ENCODE assay signal across 9 mouse cellular contexts in genomic region chr11:35121611-35121959, GRCm38 (mm10). TPM values are rescaled to one million over a fixed set of nuclear protein-coding genes. Genes with fewer than 3 reads are reported as not detected.
A peak's percentile ranks its signal among the peaks of the same experiment; 100 is the strongest.
DNase-seq lines count a peak whose midpoint lies in the region; ATAC-seq and TF ChIP-seq lines count a peak whose summit lies in the region.
"Had no signal": no experiment of that assay in that cellular context is flagged by ENCODE, and none has a peak within 500 bp of the region (broad histone marks: within the 10 kb centered on the region; RNA-seq: fewer than 3 reads in every experiment).

No protein-coding gene starts in this region.

- no peak for TF ChIP-seq CTCF in lung, postnatal 0 days (IDR thresholded peaks at IDR 0.05)

- no peaks in the 10 kb centered on the region for H3K36me3 ChIP-seq in lung, postnatal 0 days (ENCODE audit: insufficient read depth, low read length)
- no peaks in the 10 kb centered on the region for H3K36me3 ChIP-seq in hindbrain, embryonic 10.5 days
- H3K36me3 ChIP-seq in liver, embryonic 16.5 days (ENCODE audit: control insufficient read depth, insufficient read depth), result no peaks in the 10 kb centered on the region

- H3K9me3 ChIP-seq in lung, postnatal 0 days (ENCODE audit: low read length), result no peaks in the 10 kb centered on the region
- no peaks in the 10 kb centered on the region for H3K9me3 ChIP-seq in hindbrain, embryonic 10.5 days
- H3K9me3 ChIP-seq in liver, embryonic 16.5 days (replicated peaks; ENCODE audit: control insufficient read depth, low read length), result no peaks in the 10 kb centered on the region

- H3K4me3 ChIP-seq in lung, postnatal 0 days (ENCODE audit: low read depth, low read length), result peak overlapping the region; percentile 53
- peak overlapping the region; percentile 83 for H3K4me3 ChIP-seq in hindbrain, embryonic 10.5 days
- H3K4me3 ChIP-seq in liver, embryonic 16.5 days (ENCODE audit: low read depth, low read length), result peak overlapping the region; percentile 19; the same call in 1 of the 2 replicates

- peak overlapping the region; percentile 69 for H3K4me2 ChIP-seq in lung, postnatal 0 days (replicated peaks; ENCODE audit: low read depth, low read length)
- peak overlapping the region; percentile 46; the same call in 1 of the 2 replicates for H3K4me2 ChIP-seq in liver, embryonic 16.5 days (ENCODE audit: low read depth, low read length)

- H3K9ac ChIP-seq in lung, postnatal 0 days (replicated peaks; ENCODE audit: low read depth), result no peak overlapping the region; the same call in 1 of the 2 replicates
- H3K9ac ChIP-seq in liver, embryonic 16.5 days (ENCODE audit: low read depth, low read length), result no peak overlapping the region

- H3K27ac ChIP-seq in lung, postnatal 0 days (ENCODE audit: low read length), result no peak overlapping the region
- H3K27ac ChIP-seq in hindbrain, embryonic 10.5 days, result peak overlapping the region; percentile 87
- no peak overlapping the region for H3K27ac ChIP-seq in liver, embryonic 16.5 days (ENCODE audit: low read length)
- H3K27ac ChIP-seq: macrophage had no signal

- peaks cover 7% of the 10 kb centered on the region for H3K27me3 ChIP-seq in lung, postnatal 0 days (replicated peaks; ENCODE audit: insufficient read depth, low read length)
- H3K27me3 ChIP-seq in hindbrain, embryonic 10.5 days (ENCODE audit: insufficient read depth, poor library complexity, severe bottlenecking), result peaks cover 53% of the 10 kb centered on the region
- peaks cover 38% of the 10 kb centered on the region for H3K27me3 ChIP-seq in liver, embryonic 16.5 days (ENCODE audit: control insufficient read depth, insufficient read depth, low read depth, low read length)

- 1% methylated on average over 21 of the region's 27 CpGs for WGBS in lung, postnatal 0 days
- under 1% methylated on average over 27 of the region's 27 CpGs for WGBS in hindbrain, embryonic 10.5 days
- WGBS in liver, embryonic 16.5 days (ENCODE audit: insufficient replicate concordance), result 2% methylated on average over 27 of the region's 27 CpGs

- TF ChIP-seq EP300 in lung, postnatal 0 days (IDR thresholded peaks at IDR 0.05), result no peak

- no peaks in the 10 kb centered on the region; the same call in 1 of the 2 replicates for H3K4me1 ChIP-seq in lung, postnatal 0 days (ENCODE audit: insufficient read depth, low read depth, low read length)
- H3K4me1 ChIP-seq in hindbrain, embryonic 10.5 days (replicated peaks), result peaks cover 76% of the 10 kb centered on the region
- H3K4me1 ChIP-seq in liver, embryonic 16.5 days (ENCODE audit: control insufficient read depth, low read depth, low read length), result no peaks in the 10 kb centered on the region

- ATAC-seq in lung, postnatal 0 days, result no peak; the same call in 1 of the 2 replicates
- no peak for ATAC-seq in liver, embryonic 16.5 days (ENCODE audit: low read depth)
- no peak for ATAC-seq in granulocyte monocyte progenitor cell, adult 5-6 weeks (replicated peaks; ENCODE audit: poor library complexity, severe bottlenecking)

- DNase-seq in lung, postnatal 0 days (ENCODE audit: low spot score), result no peak
- DNase-seq in lung, adult 18-20 months, result no peak
- DNase-seq in embryo, embryonic 9.5 days (ENCODE audit: extremely low spot score), result peak; percentile 62
- no peak for DNase-seq in hindbrain, embryonic 10.5 days (ENCODE audit: low spot score)
- DNase-seq in thymus, postnatal 0 days (ENCODE audit: low spot score), result no peak
- DNase-seq in urinary bladder, adult 2 months (ENCODE audit: low spot score), result no peak

RNA-seq across cellular contexts. Expression of gene Slit3, which starts 0.6 kb away (rescaled TPM):
- 13.1 and 14.2 TPM in 2 replicates for polyA plus RNA-seq in lung, postnatal 0 days (2015; fragmentation: Nextera tagmentation; extraction: Ambion mirVana)
- polyA plus RNA-seq in hindbrain, embryonic 10.5 days (2016; fragmentation: Nextera tagmentation; extraction: Ambion mirVana), result 38.0 and 54.1 TPM in 2 replicates
- polyA plus RNA-seq in liver, embryonic 16.5 days (2015; fragmentation: Nextera tagmentation; extraction: Ambion mirVana), result 0.12 and 0.22 TPM in 2 replicates
- not detected in 2 replicates for total RNA-seq in granulocyte monocyte progenitor cell, adult 5-6 weeks (2014; fragmentation: Nextera tagmentation)
- not detected in 2 replicates for total RNA-seq in granulocyte monocyte progenitor cell, adult 5-6 weeks (2017)
- polyA plus RNA-seq in thymus, postnatal 0 days (2015; fragmentation: Nextera tagmentation; extraction: Ambion mirVana), result 1.5 and 2.1 TPM in 2 replicates
- 36.3 and 63.2 TPM in 2 replicates for polyA plus RNA-seq in urinary bladder, adult 2 months (2012; rRNA removed)
- polyA plus RNA-seq: macrophage had no signal

Comparison
In these comparisons a context has a peak if more than half of its experiments do, and no peak if none do; other contexts are left out.
1. H3K4me3 ChIP-seq: peak in every context shown above with its lines; median percentile 83 in hindbrain, embryonic 10.5 days; 53 in lung, postnatal 0 days; 19 in liver, embryonic 16.5 days.